Mouse (Mus musculus): ENCODE results near the gene Cmas.
A peak's percentile ranks its signal among the peaks of the same experiment; 100 is the strongest.

Cmas gene

GRCm38 (mm10) chr6:142756507-142757333, at the start of gene Cmas:
Gene Cmas (plus strand): TSS chr6:142756686.
- peak; percentile 83 to 86 for DNase-seq (ENCODE audit: low spot score in 2 of 2)

GRCm38 (mm10) chr6:142706688-142707087, 49.8 kb upstream of the Cmas start:
- DNase-seq (ENCODE audit: low spot score in 2 of 2) = no peak

- DNase-seq (ENCODE audit: low spot score in 2 of 2) = no peak
Observed at GRCm38 (mm10) chr6:142708369-142708768, 48.1 kb upstream of the Cmas start.

GRCm38 (mm10) chr6:142710690-142711089, 45.8 kb upstream of the Cmas start:
- no peak for DNase-seq (ENCODE audit: low spot score in 2 of 2)

GRCm38 (mm10) chr6:142711106-142711505, 45.4 kb upstream of the Cmas start:
- no peak for DNase-seq (ENCODE audit: low spot score in 2 of 2)

GRCm38 (mm10) chr6:142715026-142715425, 41.5 kb upstream of the Cmas start:
- DNase-seq (ENCODE audit: low spot score in 2 of 2) = peak in 1 of 2 experiments; percentile 22

GRCm38 (mm10) chr6:142717186-142717585, 39.3 kb upstream of the Cmas start:
- DNase-seq (ENCODE audit: low spot score in 2 of 2) = no peak

GRCm38 (mm10) chr6:142718167-142718566, 38.3 kb upstream of the Cmas start:
- no peak for DNase-seq (ENCODE audit: low spot score in 2 of 2)

GRCm38 (mm10) chr6:142720641-142721040, 35.8 kb upstream of the Cmas start:
- no peak for DNase-seq (ENCODE audit: low spot score in 2 of 2)

GRCm38 (mm10) chr6:142721731-142722130, 34.8 kb upstream of the Cmas start:
- no peak for DNase-seq (ENCODE audit: low spot score in 2 of 2)

- DNase-seq (ENCODE audit: low spot score in 2 of 2) = no peak
Observed at GRCm38 (mm10) chr6:142726032-142726431, 30.5 kb upstream of the Cmas start.

GRCm38 (mm10) chr6:142732567-142733290, 23.8 kb upstream of the Cmas start:
- DNase-seq (ENCODE audit: low spot score in 2 of 2) = no peak

GRCm38 (mm10) chr6:142735302-142736005, 21.0 kb upstream of the Cmas start:
- DNase-seq (ENCODE audit: low spot score in 2 of 2) = no peak

GRCm38 (mm10) chr6:142738225-142738624, 18.3 kb upstream of the Cmas start:
- no peak for DNase-seq (ENCODE audit: low spot score in 2 of 2)

GRCm38 (mm10) chr6:142738637-142739036, 17.8 kb upstream of the Cmas start:
- DNase-seq (ENCODE audit: low spot score in 2 of 2) = no peak

- DNase-seq (ENCODE audit: low spot score in 2 of 2) = no peak
Observed at GRCm38 (mm10) chr6:142741763-142742162, 14.7 kb upstream of the Cmas start.

- no peak for DNase-seq (ENCODE audit: low spot score in 2 of 2)
Observed at GRCm38 (mm10) chr6:142743193-142743592, 13.3 kb upstream of the Cmas start.

GRCm38 (mm10) chr6:142745484-142745883, 11.0 kb upstream of the Cmas start:
- no peak for DNase-seq (ENCODE audit: low spot score in 2 of 2)

- DNase-seq (ENCODE audit: low spot score in 2 of 2) = peak in 1 of 2 experiments; percentile 10
Observed at GRCm38 (mm10) chr6:142746765-142747164, 9.7 kb upstream of the Cmas start.

GRCm38 (mm10) chr6:142747165-142747564, 9.3 kb upstream of the Cmas start:
- DNase-seq (ENCODE audit: low spot score in 2 of 2) = no peak

GRCm38 (mm10) chr6:142748057-142748708, 8.3 kb upstream of the Cmas start:
- no peak for DNase-seq (ENCODE audit: low spot score in 2 of 2)

GRCm38 (mm10) chr6:142751365-142751764, 5.1 kb upstream of the Cmas start:
- no peak for DNase-seq (ENCODE audit: low spot score in 2 of 2)
